Mouse (Mus musculus) right cerebral cortex, adult 2 months (tissue): ENCODE data around the gene Galnt14.

Source experiments
- DNase-seq, 2 experiments: peaks; one replicate each; pipeline ENCODE4 v3.0.0; 2021 to 2022; ENCODE audit warnings: low spot score in 2 of 2

The Galnt14 gene

GRCm38 (mm10) chr17:73668996-73669395, 41.3 kb downstream of the Galnt14 start:
- no peak for DNase-seq

DNA sequence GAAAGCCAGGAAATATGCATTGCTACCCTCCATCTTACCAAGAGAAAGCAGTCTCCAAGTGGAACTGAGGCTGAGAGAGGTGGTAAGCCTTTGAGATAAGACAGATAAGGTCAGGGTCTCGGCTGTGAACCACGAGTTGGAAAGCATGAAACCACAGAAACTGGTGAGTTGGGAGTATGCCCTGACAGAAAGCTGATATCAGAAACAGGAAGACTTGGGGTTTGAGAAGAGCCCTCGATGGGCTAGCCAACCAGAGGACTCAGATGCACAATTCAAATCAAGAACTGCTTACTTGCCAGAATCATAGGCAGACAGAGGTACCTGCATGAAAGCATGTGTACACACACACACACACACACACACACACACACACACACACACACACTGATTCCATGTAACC, 47.0 kb downstream of the Galnt14 start:
- no peak for DNase-seq

DNA sequence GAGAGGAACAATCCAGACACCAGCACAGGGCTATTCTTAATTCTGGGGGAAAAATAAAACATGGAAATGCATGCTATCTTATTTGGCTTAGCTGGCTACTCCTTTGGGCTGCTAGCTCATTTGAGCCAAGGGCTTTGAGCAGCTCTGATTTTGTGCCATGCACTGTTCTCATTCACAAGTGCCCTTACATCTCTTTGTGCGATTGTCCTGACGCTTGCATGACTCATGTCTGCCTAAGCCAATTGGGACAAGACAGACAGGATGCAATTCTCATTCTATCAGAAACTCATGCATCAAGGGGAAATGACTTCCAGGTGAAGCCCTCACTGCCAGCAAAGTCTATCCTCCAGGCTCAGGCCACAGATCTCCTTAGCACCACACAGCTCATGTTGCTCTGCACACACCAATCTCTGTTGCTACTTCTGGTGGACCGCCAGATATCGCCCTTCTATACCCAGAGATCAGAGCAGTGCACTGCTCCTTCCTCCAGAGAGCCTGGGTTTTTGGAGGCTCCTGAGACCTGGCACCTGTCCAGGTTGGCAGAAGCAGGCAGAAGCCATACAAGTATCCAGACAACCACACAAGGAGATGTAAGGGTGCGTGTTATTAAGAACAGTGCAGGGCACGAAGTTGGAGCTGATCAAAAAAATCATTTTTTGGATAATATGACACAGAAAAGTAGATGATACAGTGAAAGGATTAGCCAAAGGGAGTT, 51.4 kb downstream of the Galnt14 start:
- no peak for DNase-seq

GRCm38 (mm10) chr17:73656373-73656772, 53.9 kb downstream of the Galnt14 start:
- no peak for DNase-seq

DNA sequence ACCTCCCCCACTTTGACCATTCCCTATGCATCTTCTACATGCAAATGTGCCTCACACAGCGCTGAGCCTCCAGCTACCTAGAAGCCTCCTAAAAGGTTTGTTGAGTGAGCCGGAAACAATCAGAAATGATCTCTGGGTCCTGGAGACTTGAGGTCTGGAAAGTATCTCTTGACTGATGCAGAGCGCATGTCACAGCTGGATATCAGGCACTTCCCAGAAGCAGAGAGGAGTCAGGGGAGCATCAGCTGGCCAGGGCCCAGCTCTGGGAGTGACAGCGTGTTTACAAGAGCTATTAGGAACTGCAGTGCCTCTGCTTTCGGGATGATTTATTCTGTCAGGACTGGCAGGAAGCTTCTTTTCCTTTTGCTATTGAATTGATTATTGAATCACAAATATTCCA, 56.0 kb downstream of the Galnt14 start:
- DNase-seq, result no peak

DNA sequence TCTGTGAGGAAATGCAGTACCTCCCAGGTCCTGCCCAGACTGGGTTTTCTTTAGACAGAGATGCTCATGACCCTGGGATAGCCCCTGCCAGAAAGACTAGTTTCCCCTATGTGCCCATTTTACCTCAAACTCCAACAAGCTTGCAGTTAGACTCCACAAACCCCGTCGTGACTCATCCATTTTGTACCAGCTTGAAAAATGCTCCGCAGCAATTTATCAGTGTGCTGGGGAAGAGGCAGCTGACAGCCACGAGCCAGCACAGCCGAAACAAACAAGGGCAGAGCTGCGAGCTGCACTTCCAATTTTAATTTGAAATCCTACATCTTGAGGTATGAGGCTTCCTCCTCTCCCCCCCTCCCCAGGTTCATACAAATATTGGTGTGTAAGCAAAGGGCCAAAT, 60.9 kb downstream of the Galnt14 start:
- peak; percentile 14 to 27 for DNase-seq

DNA sequence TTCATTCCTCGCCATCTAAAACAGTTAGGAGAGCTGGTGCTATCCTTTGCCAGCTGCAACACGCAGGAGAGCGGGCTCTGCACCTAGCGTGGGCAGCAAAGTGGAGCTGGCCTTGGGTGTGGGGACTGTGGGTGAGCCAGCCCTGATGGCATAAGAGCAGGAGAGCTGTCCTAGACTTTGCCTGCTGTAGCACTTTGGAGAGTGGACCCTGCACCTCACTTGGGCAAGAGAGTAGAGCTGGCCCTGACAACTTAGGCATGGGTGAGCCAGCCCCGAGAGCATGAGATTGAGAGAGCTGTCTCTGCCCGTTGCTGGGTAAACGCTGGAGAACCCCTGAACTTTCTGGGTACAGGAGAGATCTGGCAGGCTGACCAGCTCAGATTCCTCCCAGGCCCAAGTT, 68.6 kb downstream of the Galnt14 start:
- no peak for DNase-seq

- no peak for DNase-seq
Measured at GRCm38 (mm10) chr17:73640117-73640480, 70.2 kb downstream of the Galnt14 start.

GRCm38 (mm10) chr17:73639401-73640116, 70.7 kb downstream of the Galnt14 start:
- DNase-seq, result no peak

- DNase-seq, result no peak
Measured at GRCm38 (mm10) chr17:73636988-73637387, 73.3 kb downstream of the Galnt14 start.

DNA sequence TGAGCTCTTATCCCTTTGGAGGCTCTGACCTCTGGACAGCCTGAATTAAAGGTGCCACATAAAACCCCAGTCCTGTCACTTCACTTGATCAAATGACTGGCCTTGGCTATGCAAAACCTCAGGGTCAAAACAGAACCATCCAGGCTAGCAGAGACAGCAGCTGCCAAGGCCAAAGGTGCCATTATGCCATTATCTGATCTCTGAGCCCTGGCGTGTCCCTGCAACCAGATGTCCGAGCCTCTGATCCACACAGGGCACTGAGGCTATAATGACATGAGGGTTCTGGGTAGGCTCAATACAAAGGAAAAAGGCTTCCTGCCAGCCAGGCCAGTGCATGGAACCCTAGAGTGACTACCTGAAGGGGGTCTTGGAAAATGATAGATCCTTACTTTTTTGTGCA, 75.4 kb downstream of the Galnt14 start:
- no peak for DNase-seq

GRCm38 (mm10) chr17:73633991-73634710, 76.1 kb downstream of the Galnt14 start:
- DNase-seq, result no peak

- no peak for DNase-seq
Measured at GRCm38 (mm10) chr17:73628263-73628914, 81.9 kb downstream of the Galnt14 start.

DNA sequence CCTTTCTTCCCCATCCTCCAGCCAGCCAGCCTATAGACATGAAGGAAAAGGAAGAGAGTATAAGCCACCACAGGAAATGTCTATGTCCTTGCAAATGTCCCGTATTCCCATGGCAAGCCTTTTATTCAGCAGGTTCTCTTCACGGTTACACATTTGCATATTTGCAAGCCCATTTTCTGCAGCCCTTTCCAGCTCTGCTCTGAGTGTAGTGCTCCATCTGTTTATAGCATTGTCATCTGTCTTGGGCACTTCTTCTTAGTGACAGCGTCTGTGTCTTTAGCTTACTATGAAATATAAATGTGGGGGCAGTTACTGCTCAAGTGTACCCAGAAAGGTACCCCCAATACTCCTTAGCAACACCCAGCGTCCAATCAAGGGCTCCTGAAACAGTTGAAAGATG, 83.3 kb downstream of the Galnt14 start:
- DNase-seq, result no peak

- DNase-seq, result no peak
Measured at GRCm38 (mm10) chr17:73620049-73620448, 90.2 kb downstream of the Galnt14 start.

DNA sequence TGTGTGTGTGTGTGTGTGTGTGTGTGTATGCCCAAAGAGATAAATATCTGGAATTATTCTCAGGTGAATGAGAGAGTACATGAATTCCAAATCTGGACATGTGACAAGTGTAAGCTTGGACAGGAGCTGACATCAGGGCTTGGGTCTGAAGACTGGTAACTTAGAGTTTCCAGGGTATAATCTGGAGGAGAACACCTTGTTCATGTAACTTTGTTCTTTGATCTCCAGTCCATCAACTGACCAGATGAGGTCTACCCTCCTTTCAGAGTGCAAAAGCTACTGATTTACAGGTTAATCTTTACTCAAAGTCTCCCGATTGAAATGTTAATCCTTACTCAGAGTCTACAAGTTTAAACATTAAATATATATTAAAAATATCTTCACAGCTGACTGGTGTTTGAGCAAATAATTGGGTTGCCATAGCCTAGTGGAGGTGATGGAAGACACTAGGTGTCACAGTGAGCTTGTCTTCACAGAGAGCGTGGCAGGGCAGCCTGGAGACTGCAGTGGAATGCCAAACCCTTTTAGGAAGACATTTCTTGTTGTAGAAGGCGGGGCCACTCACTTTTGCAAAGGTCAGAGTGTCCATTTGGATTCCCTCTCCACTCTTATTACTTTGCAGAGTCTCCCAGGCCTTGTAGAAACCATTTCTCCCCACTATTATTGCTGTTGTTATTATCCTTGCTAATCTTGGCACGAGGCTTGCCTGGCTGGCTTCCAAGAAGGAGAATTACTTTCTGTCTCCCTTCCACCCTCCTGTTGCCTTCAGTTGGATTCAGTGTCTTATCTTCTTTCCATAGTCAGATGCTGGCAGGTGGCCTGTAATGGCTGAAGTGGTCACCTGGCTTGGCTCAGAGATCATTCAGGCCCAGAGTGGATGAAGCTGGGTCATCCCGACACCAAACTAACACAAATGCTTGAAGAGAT, 107.4 kb downstream of the Galnt14 start:
- DNase-seq, result peak; percentile 22 to 42

DNA sequence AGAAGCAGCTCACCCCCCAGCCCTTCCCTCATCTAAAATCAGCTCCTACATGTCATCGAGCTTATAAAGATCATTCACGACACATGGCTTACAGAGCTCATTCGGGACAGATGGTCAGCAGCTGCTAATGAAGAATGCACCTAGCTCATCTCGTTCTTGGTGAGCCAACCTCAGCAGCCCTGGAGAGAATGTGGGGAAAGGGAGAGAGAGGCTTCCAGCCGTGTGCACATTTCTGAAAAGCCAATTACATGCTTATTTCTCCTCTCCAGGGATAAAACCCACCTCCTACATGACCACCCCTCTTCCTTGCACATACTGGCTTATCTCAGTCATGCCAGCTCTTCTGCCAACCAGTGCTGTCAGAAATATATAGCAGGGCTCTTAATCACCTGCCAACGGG, 110.3 kb downstream of the Galnt14 start:
- DNase-seq, result no peak

DNA sequence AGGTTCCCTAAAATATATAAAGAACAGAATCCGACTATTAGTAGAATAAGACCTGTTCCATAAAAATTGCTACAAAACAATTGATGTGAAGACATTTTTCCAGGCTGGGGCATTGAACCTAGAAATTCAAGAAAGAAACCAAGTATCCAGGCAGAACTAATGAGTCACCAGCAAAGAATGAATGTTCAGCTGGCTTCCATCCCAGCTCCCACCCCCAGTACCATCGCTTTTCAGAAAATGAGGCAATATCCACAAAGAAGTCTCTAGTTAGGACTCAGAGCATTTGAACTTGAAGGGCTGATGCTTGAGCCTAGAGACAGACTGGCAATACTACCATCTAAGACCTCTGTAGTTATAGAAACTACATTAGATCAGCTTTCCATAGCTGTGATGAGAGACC, 118.2 kb downstream of the Galnt14 start:
- peak; percentile 52 to 60 for DNase-seq

GRCm38 (mm10) chr17:73587573-73587972, 122.7 kb downstream of the Galnt14 start:
- no peak for DNase-seq

DNA sequence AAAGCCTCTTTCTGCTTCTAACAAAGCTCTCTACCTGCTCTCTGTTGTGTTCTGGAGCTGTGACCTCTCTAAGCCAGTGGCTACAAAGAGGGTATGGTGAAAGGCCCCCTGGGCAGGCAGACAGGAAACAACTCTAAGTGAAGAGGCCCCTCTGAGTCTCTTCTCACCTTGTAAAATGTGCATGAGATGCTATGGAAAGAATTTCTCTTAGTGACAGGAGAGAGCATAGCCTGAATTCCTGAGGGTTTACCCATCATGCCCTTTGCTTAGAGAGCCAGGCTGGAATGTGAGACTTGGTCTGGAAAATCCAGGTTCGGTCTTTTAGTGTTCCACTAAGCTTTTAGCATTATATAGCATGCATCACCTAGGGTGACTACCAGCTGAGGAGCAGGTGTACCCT, 136.1 kb downstream of the Galnt14 start:
- DNase-seq, result no peak

DNA sequence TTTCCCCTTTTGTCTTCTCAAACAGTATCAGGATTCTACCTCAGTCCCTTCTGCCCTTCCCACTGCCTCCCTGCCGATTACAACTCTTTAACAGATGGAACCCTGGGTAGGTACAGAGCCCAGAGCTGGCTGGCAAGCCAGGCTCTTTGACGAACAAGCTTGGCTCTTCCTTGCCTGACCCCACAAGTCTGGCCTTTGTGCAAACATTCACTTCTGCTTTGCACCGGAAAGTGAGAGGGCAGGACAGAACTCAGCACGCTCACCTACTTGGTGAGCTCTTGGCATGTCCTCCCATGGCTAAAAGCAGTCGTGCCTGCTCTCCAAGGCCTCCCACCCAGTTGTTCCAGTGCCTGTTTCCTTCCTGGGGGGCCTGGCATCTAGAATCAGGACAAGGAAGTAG, 137.4 kb downstream of the Galnt14 start:
- DNase-seq, result no peak
